Mouse (Mus musculus) macrophage (primary cell): ENCODE results near the gene Oaz2. TPM values are rescaled to one million over a fixed set of nuclear protein-coding genes. Genes with fewer than 3 reads are reported as not detected.
"Not testable (repeated sequence)": the region's sequence is repeated elsewhere in the genome, so short reads cannot be mapped to it uniquely, and the experiment has no call there.

Experiments
- H3K27ac ChIP-seq: fragments of 350-480 bp; formaldehyde crosslinking; 2 replicates; pipeline ENCODE4 v1.9.0; 2021
- H3K36me3 ChIP-seq: fragments of 350-480 bp; formaldehyde crosslinking; 2 replicates; pipeline ENCODE4 v1.9.0; 2021; ENCODE audit errors: inconsistent target
- H3K4me3 ChIP-seq: fragments of 350-480 bp; formaldehyde crosslinking; 2 replicates; pipeline ENCODE4 v1.9.0; 2021; ENCODE audit errors: inconsistent target
- H3K79me2 ChIP-seq: fragments of 350-480 bp; formaldehyde crosslinking; 2 replicates; pipeline ENCODE4 v1.9.0; 2021; ENCODE audit errors: inconsistent target
- WGBS: methylation state at CpG from one replicate; pipeline ENCODE4 v1.1.7; 2026; ENCODE audit warnings: inconsistent platforms; ENCODE audit not compliant: missing documents; 5-methylcytosine and 5-hydroxymethylcytosine counted together
- polyA plus RNA-seq: library from polyadenylated mRNA; stranded (reverse); fragments of 250-400 nt; gene quantifications from 3 replicates; pipeline ENCODE4 v1.2.4, GENCODE M21; 2018; ENCODE audit warnings: inconsistent platforms

The Oaz2 gene
- polyA plus RNA-seq, 1 experiment from 2014 or later, result 24.0 TPM

- no peak overlapping the region for H3K27ac ChIP-seq
- H3K4me3 ChIP-seq, result no peak overlapping the region
- WGBS, result 15% methylated on average over 5 of the region's 5 CpGs
These were observed 1.8 kb upstream of the Oaz2 start for GRCm38 (mm10) chr9:65666042-65666441.

GRCm38 (mm10) chr9:65671431-65671931, 3.7 kb downstream of the Oaz2 start:
- WGBS, result 33% methylated on average over 7 of the region's 9 CpGs
- Histone ChIP-seq H3K79me2 (no peaks in the 10 kb centered on the region), H3K36me3 (no peaks in the 10 kb centered on the region), H3K4me3 (no peak overlapping the region), H3K27ac (no peak overlapping the region)

More at GRCm38 (mm10) chr9:65666042-65666441, 1.8 kb upstream of the Oaz2 start:
- Histone ChIP-seq H3K36me3 (no peaks in the 10 kb centered on the region), H3K79me2 (no peaks in the 10 kb centered on the region)

GRCm38 (mm10) chr9:65672996-65673395, 5.2 kb downstream of the Oaz2 start:
- Histone ChIP-seq H3K4me3 (no peak overlapping the region), H3K27ac (no peak overlapping the region), H3K36me3 (no peaks in the 10 kb centered on the region), H3K79me2 (peaks cover 12% of the 10 kb centered on the region; the same call in 1 of the 2 replicates)
- WGBS, result 91% methylated on average over 11 of the region's 11 CpGs

- Histone ChIP-seq H3K36me3 (no peaks in the 10 kb centered on the region), H3K27ac (no peak overlapping the region), H3K4me3 (peak overlapping the region; percentile 40), H3K79me2 (peaks cover 30% of the 10 kb centered on the region; the same call in 1 of the 2 replicates)
- 57% methylated on average over 8 of the region's 8 CpGs for WGBS
These were observed 7.9 kb downstream of the Oaz2 start for GRCm38 (mm10) chr9:65675461-65676357.

- peaks cover 32% of the 10 kb centered on the region; the same call in 1 of the 2 replicates for H3K79me2 ChIP-seq
- no peak overlapping the region for H3K27ac ChIP-seq
- no peaks in the 10 kb centered on the region for H3K36me3 ChIP-seq
- H3K4me3 ChIP-seq, result peak overlapping the region; percentile 40
- under 1% methylated on average over 37 of the region's 51 CpGs for WGBS
These were observed 8.7 kb downstream of the Oaz2 start for GRCm38 (mm10) chr9:65676358-65677118.

- peak overlapping the region; percentile 40 for H3K4me3 ChIP-seq
- H3K27ac ChIP-seq, result no peak overlapping the region
- WGBS, result 22% methylated on average over 3 of the region's 3 CpGs
- peaks cover 36% of the 10 kb centered on the region; the same call in 1 of the 2 replicates for H3K79me2 ChIP-seq
- H3K36me3 ChIP-seq, result no peaks in the 10 kb centered on the region
These were observed 9.3 kb downstream of the Oaz2 start for GRCm38 (mm10) chr9:65677119-65677462.

GRCm38 (mm10) chr9:65679181-65679761, 11.5 kb downstream of the Oaz2 start:
- Histone ChIP-seq H3K4me3 (no peak overlapping the region), H3K36me3 (no peaks in the 10 kb centered on the region), H3K79me2 (peaks cover 56% of the 10 kb centered on the region; the same call in 1 of the 2 replicates), H3K27ac (no peak overlapping the region)
- WGBS, result 92% methylated on average over 5 of the region's 5 CpGs

GRCm38 (mm10) chr9:65680938-65681633, 13.3 kb downstream of the Oaz2 start:
- H3K27ac ChIP-seq, result no peak overlapping the region
- WGBS, result 55% methylated on average over 4 of the region's 4 CpGs

GRCm38 (mm10) chr9:65681634-65681940, 13.8 kb downstream of the Oaz2 start:
- no peak overlapping the region for H3K4me3 ChIP-seq
- WGBS, result 71% methylated on average over 2 of the region's 2 CpGs
- H3K36me3 ChIP-seq, result peaks cover 2% of the 10 kb centered on the region; the same call in 1 of the 2 replicates
- H3K27ac ChIP-seq, result no peak overlapping the region
- H3K79me2 ChIP-seq, result peaks cover 57% of the 10 kb centered on the region; the same call in 1 of the 2 replicates

More at GRCm38 (mm10) chr9:65680938-65681633, 13.3 kb downstream of the Oaz2 start:
- Histone ChIP-seq H3K36me3 (no peaks in the 10 kb centered on the region), H3K79me2 (peaks cover 57% of the 10 kb centered on the region; the same call in 1 of the 2 replicates), H3K4me3 (no peak overlapping the region)

- H3K27ac ChIP-seq, result no peak overlapping the region
- H3K4me3 ChIP-seq, result no peak overlapping the region
- 100% methylated on average over 3 of the region's 3 CpGs for WGBS
- H3K36me3 ChIP-seq, result peaks cover 7% of the 10 kb centered on the region; the same call in 1 of the 2 replicates
- peaks cover 53% of the 10 kb centered on the region; the same call in 1 of the 2 replicates for H3K79me2 ChIP-seq
These were observed 14.4 kb downstream of the Oaz2 start for GRCm38 (mm10) chr9:65682183-65682582.

GRCm38 (mm10) chr9:65682994-65683393, 15.2 kb downstream of the Oaz2 start:
- Histone ChIP-seq H3K27ac (no peak overlapping the region), H3K4me3 (no peak overlapping the region), H3K79me2 (peaks cover 45% of the 10 kb centered on the region; the same call in 1 of the 2 replicates), H3K36me3 (peaks cover 15% of the 10 kb centered on the region; the same call in 1 of the 2 replicates)
- 42% methylated on average over 1 of the region's 1 CpGs for WGBS

- peaks cover 28% of the 10 kb centered on the region; the same call in 1 of the 2 replicates for H3K79me2 ChIP-seq
- no peak overlapping the region for H3K4me3 ChIP-seq
- 60% methylated on average over 2 of the region's 2 CpGs for WGBS
- H3K27ac ChIP-seq, result no peak overlapping the region
- peaks cover 22% of the 10 kb centered on the region; the same call in 1 of the 2 replicates for H3K36me3 ChIP-seq
These were observed 16.9 kb downstream of the Oaz2 start for GRCm38 (mm10) chr9:65684704-65685103.

GRCm38 (mm10) chr9:65689869-65690268, 22.1 kb downstream of the Oaz2 start:
- not testable (repeated sequence) for H3K27ac ChIP-seq, H3K79me2 ChIP-seq, H3K4me3 ChIP-seq
- H3K36me3 ChIP-seq, result peaks cover 25% of the 10 kb centered on the region; the same call in 1 of the 2 replicates
- WGBS, result no CpG with 5 or more reads among the region's 2 CpGs

GRCm38 (mm10) chr9:65692466-65692865, 24.7 kb downstream of the Oaz2 start:
- WGBS, result 77% methylated on average over 3 of the region's 3 CpGs
- H3K79me2 ChIP-seq, result no peaks in the 10 kb centered on the region
- peaks cover 24% of the 10 kb centered on the region; the same call in 1 of the 2 replicates for H3K36me3 ChIP-seq
- H3K4me3 ChIP-seq, result no peak overlapping the region
- no peak overlapping the region for H3K27ac ChIP-seq
